Mouse (Mus musculus): ENCODE measurements around the gene Ccnj.

The Ccnj gene

GRCm38 (mm10) chr19:40841593-40841992, 10.5 kb downstream of the Ccnj start:
- intact Hi-C loops (cut with DNase I): no loop called here

GRCm38 (mm10) chr19:40844731-40845130, 13.7 kb downstream of the Ccnj start:
- intact Hi-C loops (cut with DNase I): no loop called here

GRCm38 (mm10) chr19:40849391-40849790, 18.3 kb downstream of the Ccnj start:
- intact Hi-C loops (cut with DNase I): no loop called here

GRCm38 (mm10) chr19:40859555-40859954, 28.5 kb downstream of the Ccnj start:
- intact Hi-C loops (cut with DNase I): no loop called here

GRCm38 (mm10) chr19:40868284-40868683, 37.2 kb downstream of the Ccnj start:
- intact Hi-C loops (cut with DNase I): no loop called here

GRCm38 (mm10) chr19:40869425-40870105, 38.5 kb downstream of the Ccnj start:
- intact Hi-C loops (cut with DNase I): no loop called here

GRCm38 (mm10) chr19:40872955-40873665, 42.0 kb downstream of the Ccnj start:
- intact Hi-C loops (cut with DNase I): loop anchor here (1.0 kb wide), 1 partner anchor 21 kb away; the partner anchor contains the start of gene Zfp518a

GRCm38 (mm10) chr19:40881700-40882099, 50.6 kb downstream of the Ccnj start:
- intact Hi-C loops (cut with DNase I): no loop called here

GRCm38 (mm10) chr19:40888887-40889286, 57.8 kb downstream of the Ccnj start:
- intact Hi-C loops (cut with DNase I): no loop called here

GRCm38 (mm10) chr19:40894071-40894506, 63.0 kb downstream of the Ccnj start:
- intact Hi-C loops (cut with DNase I): loop anchor here (1.0 kb wide), 1 partner anchor 21 kb away; no protein-coding TSS in a partner anchor

GRCm38 (mm10) chr19:40894519-40895392, 63.7 kb downstream of the Ccnj start, which contains the start of gene Zfp518a:
Gene Zfp518a, plus strand, starts transcription at chr19:40894705.
- intact Hi-C loops (cut with DNase I): loop anchor here (1.0 kb wide), 1 partner anchor 21 kb away; no protein-coding TSS in a partner anchor

GRCm38 (mm10) chr19:40895393-40895703, 64.3 kb downstream of the Ccnj start:
- intact Hi-C loops (cut with DNase I): no loop called here

Small RNAs within 50 kb of the gene (microRNA-seq; reads per million reads assigned to microRNA genes)
- 0.11 to 0.62 reads per million in 2 experiments for gene Mir8092
